Mouse (Mus musculus) embryonic fibroblast, embryonic 13.5 days (primary cell): ENCODE results near the gene Dmbt1.

Experiments
- CTCF ChIP-seq: IDR thresholded peaks from 2 replicates; pipeline ENCODE4 v1.5.1; 2011; ENCODE audit warnings: mild to moderate bottlenecking, control low read depth, low read length, moderate library complexity, borderline replicate concordance; ENCODE audit not compliant: insufficient read depth
- POLR2A ChIP-seq: IDR thresholded peaks from 2 replicates; pipeline ENCODE4 v1.6.1; 2011; ENCODE audit warnings: low read depth, mild to moderate bottlenecking, control low read depth, low read length, moderate library complexity

DNA sequence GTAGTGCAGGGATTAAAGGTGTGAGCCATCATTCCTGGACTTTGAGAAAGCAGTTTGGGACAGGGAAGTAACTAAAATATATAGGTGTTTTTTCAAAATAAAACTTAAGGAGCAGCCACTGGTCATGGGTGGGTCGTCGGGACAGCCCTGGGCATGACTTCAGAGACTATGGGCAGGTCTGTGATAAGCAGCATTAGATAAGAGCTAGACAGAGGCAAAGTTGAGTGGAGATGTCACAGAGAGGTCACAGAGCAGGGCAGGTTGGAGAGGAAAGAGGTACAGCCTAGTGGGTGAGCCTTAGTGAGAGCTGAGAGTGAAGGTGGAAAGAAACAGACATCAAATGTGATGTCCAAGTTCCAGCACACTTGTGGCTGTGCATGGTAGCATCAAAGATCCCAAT, 5.2 kb downstream of the Dmbt1 start:
- TF ChIP-seq CTCF, result no peak
- no peak for TF ChIP-seq POLR2A
